Mouse (Mus musculus) lung, postnatal 0 days (tissue): ENCODE data around the gene Rsph9. TPM values are rescaled to one million over a fixed set of nuclear protein-coding genes. Genes with fewer than 3 reads are reported as not detected.

Experiments
- ATAC-seq: fragments of 200-750 bp; cut with Nextera tagmentation; 2 replicates; pipeline ENCODE4 v1.8.0; 2017; ENCODE audit warnings: moderate library complexity
- DNase-seq: peaks from one replicate; pipeline ENCODE4 v3.0.0-alpha.2; 2016; ENCODE audit warnings: low spot score
- H3K27ac ChIP-seq: fragments of 300-500 bp; sonication (generic); 2 replicates; pipeline ENCODE4 v1.5.1; 2014; ENCODE audit warnings: antibody characterized with exemption, mild to moderate bottlenecking, low read length, mixed read lengths
- H3K27me3 ChIP-seq: fragments of 300-500 bp; sonication (generic); replicated peaks from 2 replicates; pipeline ENCODE4 v1.6.1; 2014; ENCODE audit warnings: low read length, mixed read lengths; ENCODE audit not compliant: insufficient read depth
- H3K36me3 ChIP-seq: fragments of 300-500 bp; sonication (generic); 2 replicates; pipeline ENCODE4 v1.6.1; 2014; ENCODE audit warnings: low read length, mixed read lengths; ENCODE audit not compliant: insufficient read depth
- H3K4me1 ChIP-seq: fragments of 300-500 bp; sonication (generic); 2 replicates; pipeline ENCODE4 v1.6.1; 2014; ENCODE audit warnings: antibody characterized with exemption, low read depth, low read length, mixed read lengths; ENCODE audit not compliant: insufficient read depth
- H3K4me2 ChIP-seq: fragments of 300-500 bp; sonication (generic); replicated peaks from 2 replicates; pipeline ENCODE4 v1.6.1; 2014; ENCODE audit warnings: low read depth, mild to moderate bottlenecking, low read length, moderate library complexity, mixed read lengths
- H3K4me3 ChIP-seq: fragments of 300-500 bp; sonication (generic); 2 replicates; pipeline ENCODE4 v1.5.1; 2014; ENCODE audit warnings: low read depth, low read length
- H3K9ac ChIP-seq: fragments of 300-500 bp; sonication (generic); replicated peaks from 2 replicates; pipeline ENCODE4 v1.6.1; 2014; ENCODE audit warnings: low read depth, mild to moderate bottlenecking
- H3K9me3 ChIP-seq: fragments of 300-500 bp; sonication (generic); 2 replicates; pipeline ENCODE4 v1.6.1; 2016; ENCODE audit warnings: low read length, mixed read lengths
- CTCF ChIP-seq: IDR thresholded peaks from 2 replicates; pipeline ENCODE4 v1.5.1; 2016; ENCODE audit warnings: antibody characterized with exemption, mild to moderate bottlenecking
- EP300 ChIP-seq: IDR thresholded peaks from 2 replicates; pipeline ENCODE4 v1.6.1; 2016; ENCODE audit warnings: antibody characterized with exemption, mild to moderate bottlenecking, control low read depth
- WGBS: fragments of 180-500 bp; shearing (Covaris S2); extraction: QIAGEN DNeasy Blood & Tissue Kit; methylation state at CpG from one replicate; pipeline ENCODE4 v1.1.7; 2014; 5-methylcytosine and 5-hydroxymethylcytosine counted together
- polyA plus RNA-seq: library from polyadenylated mRNA; unstranded; fragments of >200 nt; fragmentation: Nextera tagmentation; extraction: Ambion mirVana; gene quantifications from 2 replicates; pipeline ENCODE4 v1.2.1, GENCODE M21; 2015

Gene Rsph9
- polyA plus RNA-seq, 1 experiment from 2014 or later, result 32.4 TPM

GRCm38 (mm10) chr17:46157131-46157530 lies 13.1 kb upstream of the Rsph9 start:
- Histone ChIP-seq H3K4me1 (peaks cover 8% of the 10 kb centered on the region; the same call in 1 of the 2 replicates), H3K27ac (no peak overlapping the region), H3K4me2 (no peak overlapping the region), H3K9me3 (no peaks in the 10 kb centered on the region), H3K9ac (no peak overlapping the region), H3K27me3 (no peaks in the 10 kb centered on the region), H3K4me3 (no peak overlapping the region), H3K36me3 (no peaks in the 10 kb centered on the region)
- ATAC-seq, result no peak
- no peak for DNase-seq
- no peak for TF ChIP-seq EP300
- TF ChIP-seq CTCF, result no peak
- WGBS, result 86% methylated on average over 8 of the region's 8 CpGs

GRCm38 (mm10) chr17:46156680-46157079 lies 12.7 kb upstream of the Rsph9 start:
- no peaks in the 10 kb centered on the region for H3K36me3 ChIP-seq
- H3K27me3 ChIP-seq, result no peaks in the 10 kb centered on the region
- no peak overlapping the region for H3K4me2 ChIP-seq
- H3K4me3 ChIP-seq, result no peak overlapping the region
- no peaks in the 10 kb centered on the region for H3K9me3 ChIP-seq
- no peak overlapping the region for H3K9ac ChIP-seq
- DNase-seq (no peak), ATAC-seq (no peak)
- WGBS, result 57% methylated on average over 5 of the region's 5 CpGs
- TF ChIP-seq CTCF (no peak), EP300 (no peak)
- no peak overlapping the region for H3K27ac ChIP-seq
- peaks cover 6% of the 10 kb centered on the region; the same call in 1 of the 2 replicates for H3K4me1 ChIP-seq

- Histone ChIP-seq H3K4me3 (no peak overlapping the region), H3K9ac (no peak overlapping the region), H3K4me2 (no peak overlapping the region), H3K9me3 (no peaks in the 10 kb centered on the region), H3K27me3 (no peaks in the 10 kb centered on the region), H3K36me3 (no peaks in the 10 kb centered on the region), H3K27ac (no peak overlapping the region), H3K4me1 (peaks cover 4% of the 10 kb centered on the region; the same call in 1 of the 2 replicates)
- ATAC-seq (no peak), DNase-seq (no peak)
- TF ChIP-seq CTCF, result no peak
- TF ChIP-seq EP300, result no peak
- 88% methylated on average over 3 of the region's 3 CpGs for WGBS
Observed at GRCm38 (mm10) chr17:46154336-46154735, 10.3 kb upstream of the Rsph9 start.

GRCm38 (mm10) chr17:46152847-46153782 lies 9.1 kb upstream of the Rsph9 start, which contains the start of gene Mad2l1bp:
TSS of gene Mad2l1bp (minus strand) at chr17:46153553.
- ATAC-seq (peak; percentile 97), DNase-seq (peak; percentile 98)
- Histone ChIP-seq H3K27me3 (no peaks in the 10 kb centered on the region), H3K9me3 (no peaks in the 10 kb centered on the region), H3K4me1 (peaks cover 4% of the 10 kb centered on the region; the same call in 1 of the 2 replicates), H3K9ac (peak within 1 kb of the TSS; percentile 68), H3K36me3 (0 out of 2 replicates have a peak, but pooled peaks cover 4% of the 10 kb centered on the region), H3K4me2 (peak within 1 kb of the TSS; percentile 74), H3K4me3 (peak within 1 kb of the TSS; percentile 72), H3K27ac (peak within 1 kb of the TSS; percentile 86)
- TF ChIP-seq CTCF (no peak), EP300 (peak; percentile 65)
- 1% methylated on average over 33 of the region's 33 CpGs for WGBS

- DNase-seq, result no peak
- Histone ChIP-seq H3K4me1 (peaks cover 8% of the 10 kb centered on the region; the same call in 1 of the 2 replicates), H3K4me2 (no peak overlapping the region), H3K36me3 (no peaks in the 10 kb centered on the region), H3K27ac (no peak overlapping the region), H3K4me3 (no peak overlapping the region), H3K9ac (no peak overlapping the region), H3K27me3 (no peaks in the 10 kb centered on the region), H3K9me3 (no peaks in the 10 kb centered on the region)
- no peak for ATAC-seq
- TF ChIP-seq EP300, result no peak
- TF ChIP-seq CTCF, result no peak
- whole genome bisulfite sequencing, result 81% methylated on average over 3 of the region's 3 CpGs
Observed at GRCm38 (mm10) chr17:46139872-46140271, 4.1 kb downstream of the Rsph9 start.

GRCm38 (mm10) chr17:46138563-46139236 lies 5.3 kb downstream of the Rsph9 start:
- no peaks in the 10 kb centered on the region for H3K9me3 ChIP-seq
- peaks cover 6% of the 10 kb centered on the region; the same call in 1 of the 2 replicates for H3K4me1 ChIP-seq
- H3K4me2 ChIP-seq, result no peak overlapping the region
- no peak overlapping the region for H3K27ac ChIP-seq
- ATAC-seq (peak; percentile 75), DNase-seq (peak; percentile 76)
- no peak overlapping the region for H3K9ac ChIP-seq
- H3K27me3 ChIP-seq, result no peaks in the 10 kb centered on the region
- TF ChIP-seq EP300 (peak; percentile 82), CTCF (no peak; the same call in 1 of the 2 replicates)
- no peak overlapping the region for H3K4me3 ChIP-seq
- H3K36me3 ChIP-seq, result no peaks in the 10 kb centered on the region
- 36% methylated on average over 8 of the region's 8 CpGs for WGBS
